Mouse (Mus musculus): ENCODE measurements around the gene Olfr159.

The Olfr159 gene

GRCm38 (mm10) chr4:43729794-43730550 lies 40.8 kb downstream of the Olfr159 start, which contains the start of gene Spaar:
Gene Spaar, plus strand, starts transcription at chr4:43730034.
- no peak for DNase-seq (ENCODE audit: low read depth, low spot score)

- DNase-seq (ENCODE audit: low read depth, low spot score): no peak
Observed at GRCm38 (mm10) chr4:43729126-43729525, 41.7 kb downstream of the Olfr159 start.

- DNase-seq (ENCODE audit: low read depth, low spot score): no peak
Observed at GRCm38 (mm10) chr4:43728576-43728954, 42.2 kb downstream of the Olfr159 start.

GRCm38 (mm10) chr4:43727718-43728575 lies 42.9 kb downstream of the Olfr159 start:
- no peak for DNase-seq (ENCODE audit: low read depth, low spot score)

- DNase-seq (ENCODE audit: low read depth, low spot score): no peak
Observed at GRCm38 (mm10) chr4:43726995-43727394, 43.8 kb downstream of the Olfr159 start, which contains the start of gene Hrct1. Gene Hrct1, plus strand, starts transcription at chr4:43727188.

- no peak for DNase-seq (ENCODE audit: low read depth, low spot score)
Observed at GRCm38 (mm10) chr4:43726228-43726993, 44.4 kb downstream of the Olfr159 start.

GRCm38 (mm10) chr4:43724764-43725163 lies 46.0 kb downstream of the Olfr159 start:
- no peak for DNase-seq (ENCODE audit: low read depth, low spot score)

GRCm38 (mm10) chr4:43722191-43722590 lies 48.6 kb downstream of the Olfr159 start:
- no peak for DNase-seq (ENCODE audit: low read depth, low spot score)

GRCm38 (mm10) chr4:43720491-43721228 lies 50.1 kb downstream of the Olfr159 start:
- DNase-seq (ENCODE audit: low read depth, low spot score): no peak
